Mouse (Mus musculus) midbrain, embryonic 13.5 days (tissue): Measurements from ENCODE around the gene Cldn4. TPM values are rescaled to one million over a fixed set of nuclear protein-coding genes. Genes with fewer than 3 reads are reported as not detected.
A peak's percentile ranks its signal among the peaks of the same experiment; 100 is the strongest.

ENCODE experiments used
- ATAC-seq: fragments of 200-750 bp; cut with Nextera tagmentation; 2 replicates; pipeline ENCODE4 v1.8.0; 2017; ENCODE audit warnings: mild to moderate bottlenecking, moderate TSS enrichment, moderate library complexity
- H3K27ac ChIP-seq: fragments of 300-500 bp; sonication (generic); 2 replicates; pipeline ENCODE4 v1.5.1; 2015; ENCODE audit warnings: inconsistent platforms, mild to moderate bottlenecking, moderate library complexity
- H3K27me3 ChIP-seq: fragments of 300-500 bp; sonication (generic); 2 replicates; pipeline ENCODE4 v1.6.1; 2015; ENCODE audit warnings: mild to moderate bottlenecking, inconsistent platforms
- H3K36me3 ChIP-seq: fragments of 300-500 bp; sonication (generic); 2 replicates; pipeline ENCODE4 v1.6.1; 2015; ENCODE audit warnings: mild to moderate bottlenecking, inconsistent platforms
- H3K4me1 ChIP-seq: fragments of 300-500 bp; sonication (generic); replicated peaks from 2 replicates; pipeline ENCODE4 v1.6.1; 2015; ENCODE audit warnings: inconsistent platforms
- H3K4me2 ChIP-seq: fragments of 300-500 bp; sonication (generic); replicated peaks from 2 replicates; pipeline ENCODE4 v1.6.1; 2015; ENCODE audit warnings: moderate library complexity, mild to moderate bottlenecking, inconsistent platforms
- H3K4me3 ChIP-seq: fragments of 300-500 bp; sonication (generic); replicated peaks from 2 replicates; pipeline ENCODE4 v1.5.1; 2015; ENCODE audit warnings: mild to moderate bottlenecking, inconsistent platforms
- H3K9ac ChIP-seq: fragments of 300-500 bp; sonication (generic); replicated peaks from 2 replicates; pipeline ENCODE4 v1.6.1; 2015; ENCODE audit warnings: mild to moderate bottlenecking, inconsistent platforms
- H3K9me3 ChIP-seq: fragments of 300-500 bp; sonication (generic); 2 replicates; pipeline ENCODE4 v1.6.1; 2016; ENCODE audit warnings: mild to moderate bottlenecking, inconsistent platforms
- WGBS: fragments of 180-500 bp; shearing (Covaris S2); methylation state at CpG from one replicate; pipeline ENCODE4 v1.1.7; 2015; 5-methylcytosine and 5-hydroxymethylcytosine counted together
- polyA plus RNA-seq: library from polyadenylated mRNA; unstranded; fragments of >200 nt; fragmentation: Nextera tagmentation; extraction: Ambion mirVana; gene quantifications from 2 replicates; pipeline ENCODE4 v1.2.1, GENCODE M21; 2015

Cldn4 gene
- polyA plus RNA-seq, 1 experiment from 2014 or later, result not detected

- WGBS, result 78% methylated on average over 6 of the region's 6 CpGs
- H3K27ac ChIP-seq, result no peak overlapping the region
- H3K9me3 ChIP-seq, result no peaks in the 10 kb centered on the region
- no peak overlapping the region for H3K9ac ChIP-seq
- H3K36me3 ChIP-seq, result no peaks in the 10 kb centered on the region
- H3K4me1 ChIP-seq, result no peaks in the 10 kb centered on the region
- no peak overlapping the region for H3K4me3 ChIP-seq
- H3K4me2 ChIP-seq, result no peak overlapping the region
- H3K27me3 ChIP-seq, result no peaks in the 10 kb centered on the region
- no peak for ATAC-seq
Measured at GRCm38 (mm10) chr5:134920106-134920687, 26.5 kb downstream of the Cldn4 start.

DNA sequence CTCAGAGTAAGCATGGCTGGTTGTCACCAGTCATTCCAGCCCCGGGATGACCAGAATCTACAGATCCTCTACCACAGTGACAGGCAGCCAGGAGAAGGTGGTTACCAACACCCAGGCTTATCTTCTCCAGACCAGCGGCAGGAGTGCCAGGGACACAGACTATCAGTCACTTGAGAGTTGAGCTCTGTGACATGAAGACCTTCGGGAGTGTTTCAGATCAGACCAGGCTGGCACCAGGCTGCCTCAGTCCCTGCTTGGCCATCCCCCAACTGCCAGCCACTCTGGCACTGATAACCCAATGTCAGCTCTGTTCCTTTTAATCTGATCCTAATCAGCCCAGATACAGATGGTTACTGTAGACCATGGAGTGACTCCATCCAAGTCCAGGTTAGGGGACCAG is 27.6 kb downstream of the Cldn4 start:
- no peak overlapping the region for H3K9ac ChIP-seq
- H3K36me3 ChIP-seq, result no peaks in the 10 kb centered on the region
- no peaks in the 10 kb centered on the region for H3K9me3 ChIP-seq
- ATAC-seq, result no peak
- no peaks in the 10 kb centered on the region for H3K4me1 ChIP-seq
- no peak overlapping the region for H3K4me3 ChIP-seq
- H3K27me3 ChIP-seq, result no peaks in the 10 kb centered on the region
- H3K27ac ChIP-seq, result no peak overlapping the region
- WGBS, result 97% methylated on average over 3 of the region's 3 CpGs
- H3K4me2 ChIP-seq, result no peak overlapping the region

- no peaks in the 10 kb centered on the region for H3K9me3 ChIP-seq
- H3K4me2 ChIP-seq, result no peak overlapping the region
- 48% methylated on average over 16 of the region's 16 CpGs for WGBS
- H3K9ac ChIP-seq, result no peak overlapping the region
- no peak for ATAC-seq
- no peak overlapping the region for H3K27ac ChIP-seq
- no peak overlapping the region for H3K4me3 ChIP-seq
- no peaks in the 10 kb centered on the region for H3K4me1 ChIP-seq
- no peaks in the 10 kb centered on the region for H3K27me3 ChIP-seq
- H3K36me3 ChIP-seq, result no peaks in the 10 kb centered on the region
Measured at GRCm38 (mm10) chr5:134918071-134918832, 28.5 kb downstream of the Cldn4 start.

DNA sequence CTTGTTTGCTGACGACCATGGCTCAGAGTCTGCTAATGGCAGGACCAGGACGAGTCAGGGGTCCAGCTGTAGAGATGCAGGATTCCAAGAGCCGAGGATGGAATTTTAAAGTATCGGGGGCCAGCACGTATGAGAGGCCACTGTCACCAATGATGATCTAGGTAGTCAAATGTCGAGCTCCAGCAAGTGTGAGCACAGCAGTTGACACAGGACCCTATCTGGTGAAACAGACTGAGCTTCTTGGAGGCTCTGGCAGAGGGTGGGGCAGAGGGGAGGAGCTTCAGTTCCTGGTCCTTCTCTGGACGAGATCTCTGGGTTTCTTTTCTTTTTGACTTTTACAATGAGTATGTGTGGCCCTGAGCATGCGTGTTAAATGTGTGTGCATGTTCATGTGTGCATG is 31.4 kb downstream of the Cldn4 start, which contains the start of gene Cldn13:
Gene Cldn13, minus strand, starts transcription at position 216 of the 400 bp plus-strand sequence.
- Histone ChIP-seq H3K36me3 (no peaks in the 10 kb centered on the region), H3K9me3 (no peaks in the 10 kb centered on the region), H3K4me3 (no peak within 1 kb of the TSS), H3K9ac (no peak within 1 kb of the TSS), H3K27ac (no peak within 1 kb of the TSS), H3K4me1 (no peaks in the 10 kb centered on the region), H3K4me2 (no peak within 1 kb of the TSS), H3K27me3 (no peaks in the 10 kb centered on the region)
- ATAC-seq, result no peak
- 88% methylated on average over 8 of the region's 8 CpGs for WGBS

GRCm38 (mm10) chr5:134914510-134914909 is 32.2 kb downstream of the Cldn4 start:
- Histone ChIP-seq H3K27me3 (no peaks in the 10 kb centered on the region), H3K36me3 (no peaks in the 10 kb centered on the region), H3K4me1 (no peaks in the 10 kb centered on the region), H3K4me3 (no peak overlapping the region), H3K27ac (no peak overlapping the region), H3K4me2 (no peak overlapping the region), H3K9me3 (no peaks in the 10 kb centered on the region), H3K9ac (no peak overlapping the region)
- WGBS, result 90% methylated on average over 8 of the region's 8 CpGs
- ATAC-seq, result no peak

DNA sequence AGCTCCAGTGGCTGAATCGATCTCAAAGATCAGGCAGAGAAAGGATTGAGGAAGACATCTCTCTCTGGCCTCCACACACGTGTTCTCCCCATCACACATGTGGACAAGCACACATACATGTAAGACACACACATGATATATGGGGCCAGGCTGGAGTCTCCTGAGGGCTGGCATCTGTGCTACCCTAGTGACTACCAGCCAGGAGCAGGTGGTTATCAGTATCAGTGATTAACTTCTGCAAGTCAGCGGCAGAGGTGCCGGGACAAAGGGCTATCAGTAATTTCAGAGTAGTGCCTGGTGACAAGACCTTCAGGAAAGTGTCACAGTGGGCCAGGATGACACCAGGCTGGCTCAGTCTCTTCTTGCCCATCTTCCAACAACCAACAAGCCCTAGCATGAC is 33.0 kb downstream of the Cldn4 start:
- H3K4me1 ChIP-seq, result no peaks in the 10 kb centered on the region
- H3K4me3 ChIP-seq, result no peak overlapping the region
- no peak overlapping the region for H3K4me2 ChIP-seq
- H3K27me3 ChIP-seq, result no peaks in the 10 kb centered on the region
- no peak overlapping the region for H3K9ac ChIP-seq
- H3K9me3 ChIP-seq, result no peaks in the 10 kb centered on the region
- no peaks in the 10 kb centered on the region for H3K36me3 ChIP-seq
- no peak for ATAC-seq
- 91% methylated on average over 4 of the region's 4 CpGs for WGBS
- H3K27ac ChIP-seq, result no peak overlapping the region

GRCm38 (mm10) chr5:134913352-134913751 is 33.4 kb downstream of the Cldn4 start:
- H3K9me3 ChIP-seq, result no peaks in the 10 kb centered on the region
- H3K36me3 ChIP-seq, result no peaks in the 10 kb centered on the region
- H3K4me1 ChIP-seq, result no peaks in the 10 kb centered on the region
- H3K27ac ChIP-seq, result no peak overlapping the region
- 78% methylated on average over 3 of the region's 3 CpGs for WGBS
- no peaks in the 10 kb centered on the region for H3K27me3 ChIP-seq
- no peak overlapping the region for H3K4me3 ChIP-seq
- no peak overlapping the region for H3K9ac ChIP-seq
- H3K4me2 ChIP-seq, result no peak overlapping the region
- no peak for ATAC-seq

DNA sequence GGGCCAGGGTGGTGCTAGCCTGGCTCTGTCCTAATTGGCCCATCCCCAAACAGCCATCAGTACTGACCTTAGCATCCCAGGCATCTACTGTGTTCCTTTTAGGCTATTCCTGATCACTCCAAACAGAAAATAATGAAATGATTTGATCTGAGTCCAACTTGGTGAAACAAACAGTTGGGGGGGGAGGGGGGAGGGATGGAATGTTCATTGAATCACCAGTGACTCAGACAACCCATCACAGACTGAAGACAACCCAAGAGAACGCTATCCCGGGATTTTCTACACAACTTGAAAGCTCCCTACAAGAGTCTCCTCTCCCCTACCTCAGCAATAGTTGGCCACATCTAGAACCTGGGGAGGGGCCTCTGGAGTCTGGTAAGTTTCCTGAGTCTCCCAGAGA is 34.8 kb downstream of the Cldn4 start:
- Histone ChIP-seq H3K4me2 (no peak overlapping the region), H3K36me3 (no peaks in the 10 kb centered on the region), H3K4me1 (no peaks in the 10 kb centered on the region), H3K4me3 (no peak overlapping the region), H3K27ac (no peak overlapping the region), H3K27me3 (no peaks in the 10 kb centered on the region), H3K9ac (no peak overlapping the region), H3K9me3 (no peaks in the 10 kb centered on the region)
- 89% methylated on average over 2 of the region's 2 CpGs for WGBS
- no peak for ATAC-seq

DNA sequence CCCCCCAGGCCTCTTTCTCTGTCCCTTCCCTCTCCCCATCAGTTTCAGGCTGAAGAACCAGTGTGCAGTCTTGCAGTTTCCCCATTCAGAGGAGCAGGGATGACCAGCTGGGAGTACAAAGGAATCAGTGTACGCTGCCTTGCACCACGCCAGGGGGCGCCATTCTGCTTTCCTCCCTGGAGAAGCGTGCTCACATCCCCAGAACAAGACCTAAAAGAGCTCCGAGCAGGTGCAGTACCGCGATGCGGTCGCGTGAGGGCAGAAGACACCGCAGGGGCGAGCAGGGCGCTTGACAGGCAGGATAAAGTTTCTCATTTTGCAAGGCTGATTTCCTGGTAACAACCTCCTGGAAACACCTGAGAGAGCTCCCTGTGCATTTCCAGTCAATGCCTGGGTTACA is 39.6 kb downstream of the Cldn4 start:
- no peaks in the 10 kb centered on the region for H3K4me1 ChIP-seq
- WGBS, result 0% methylated on average over 13 of the region's 13 CpGs
- peak; percentile 76 for ATAC-seq

DNA sequence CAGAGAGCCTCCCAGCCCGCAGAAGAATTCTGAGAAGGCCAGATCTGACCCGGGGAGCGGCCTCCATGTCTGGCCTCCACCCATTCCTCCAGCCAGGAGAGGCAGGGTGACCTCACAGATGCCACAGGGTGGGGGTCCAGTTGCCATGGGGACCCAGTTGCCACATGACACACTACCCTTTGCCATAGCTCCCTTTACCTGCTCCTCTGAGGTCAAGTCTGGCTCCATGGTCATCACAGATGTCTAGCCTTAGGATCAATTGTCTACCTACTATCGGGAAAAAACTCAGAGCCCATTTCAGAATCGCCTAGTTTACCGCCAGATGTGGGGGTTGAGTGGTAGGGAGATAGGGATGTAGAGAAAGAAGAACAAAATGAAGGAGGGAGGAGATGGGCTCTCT is 40.1 kb downstream of the Cldn4 start, which contains the start of gene Tmem270:
Gene Tmem270, minus strand, starts transcription at position 101 of the 400 bp plus-strand sequence.
- no peak for ATAC-seq
- Histone ChIP-seq H3K4me1 (no peaks in the 10 kb centered on the region), H3K9ac (no peak within 1 kb of the TSS), H3K27me3 (no peaks in the 10 kb centered on the region), H3K27ac (no peak within 1 kb of the TSS), H3K4me3 (no peak within 1 kb of the TSS), H3K9me3 (no peaks in the 10 kb centered on the region), H3K4me2 (no peak within 1 kb of the TSS), H3K36me3 (no peaks in the 10 kb centered on the region)
- WGBS, result 82% methylated on average over 6 of the region's 6 CpGs

More for the DNA sequence above, 39.6 kb downstream of the Cldn4 start:
- Histone ChIP-seq H3K4me2 (no peak overlapping the region), H3K9me3 (no peaks in the 10 kb centered on the region), H3K27ac (no peak overlapping the region), H3K27me3 (no peaks in the 10 kb centered on the region), H3K36me3 (no peaks in the 10 kb centered on the region), H3K4me3 (no peak overlapping the region), H3K9ac (no peak overlapping the region)

DNA sequence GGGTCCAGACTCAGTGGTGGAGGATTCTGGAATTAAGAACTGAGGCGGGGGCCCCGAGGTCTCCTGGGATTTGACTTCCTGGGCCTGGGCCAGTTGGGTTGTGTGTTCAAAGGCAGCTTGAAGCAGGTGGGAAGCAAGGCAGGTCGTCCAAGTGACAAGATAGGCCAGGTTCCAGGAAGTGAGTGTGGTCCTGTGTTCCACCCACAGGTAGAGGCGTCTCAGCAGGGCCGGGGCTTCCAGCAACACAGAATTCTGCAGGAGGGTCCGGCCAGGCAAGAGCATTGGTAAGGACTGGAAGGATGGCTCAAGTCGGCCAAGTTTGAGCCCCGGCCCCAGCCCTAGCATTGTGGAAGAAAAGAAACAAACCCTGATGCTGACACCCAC is 45.1 kb downstream of the Cldn4 start:
- Histone ChIP-seq H3K4me2 (no peak overlapping the region), H3K27me3 (no peaks in the 10 kb centered on the region), H3K4me3 (no peak overlapping the region), H3K9me3 (no peaks in the 10 kb centered on the region), H3K27ac (no peak overlapping the region), H3K36me3 (no peaks in the 10 kb centered on the region), H3K9ac (no peak overlapping the region), H3K4me1 (no peaks in the 10 kb centered on the region)
- WGBS, result 68% methylated on average over 8 of the region's 8 CpGs
- no peak for ATAC-seq

DNA sequence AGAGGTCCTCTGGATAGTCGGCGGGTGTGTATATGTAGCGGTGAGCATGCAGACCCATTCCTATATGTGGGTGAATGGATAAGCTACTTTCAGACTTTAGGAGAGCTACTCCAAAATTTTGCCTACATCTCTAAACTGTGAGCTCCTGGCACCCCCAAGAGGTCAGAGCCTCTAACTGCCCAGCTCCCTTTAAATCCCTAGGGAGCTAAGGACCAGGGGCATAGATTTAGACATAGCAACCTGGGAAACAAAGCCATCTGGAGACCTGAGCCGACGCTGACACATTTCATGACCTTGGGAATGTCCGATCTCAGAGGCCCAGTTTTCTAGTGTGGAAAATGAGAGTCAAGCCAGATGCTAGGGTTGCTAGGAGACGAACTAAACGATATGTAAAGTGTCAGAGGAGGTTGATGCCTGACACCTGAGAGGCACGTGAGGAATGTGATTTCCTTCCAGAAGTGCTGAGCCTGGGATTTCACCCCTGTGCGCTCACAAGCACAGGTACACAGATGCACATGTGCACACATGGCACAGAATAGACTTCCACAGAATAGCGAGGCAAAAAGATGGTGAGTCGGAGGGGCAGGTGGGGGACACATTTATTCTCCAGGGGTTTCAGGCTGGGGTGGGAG is 45.6 kb downstream of the Cldn4 start:
- no peaks in the 10 kb centered on the region for H3K36me3 ChIP-seq
- ATAC-seq, result peak; percentile 53; the same call in 1 of the 2 replicates
- H3K4me3 ChIP-seq, result no peak overlapping the region
- 48% methylated on average over 12 of the region's 12 CpGs for WGBS
- no peaks in the 10 kb centered on the region for H3K27me3 ChIP-seq
- no peak overlapping the region for H3K27ac ChIP-seq
- no peak overlapping the region for H3K9ac ChIP-seq
- no peak overlapping the region for H3K4me2 ChIP-seq
- no peaks in the 10 kb centered on the region for H3K4me1 ChIP-seq
- no peaks in the 10 kb centered on the region for H3K9me3 ChIP-seq
